Mouse (Mus musculus): ENCODE measurements at regions not wholly inside any gene's neighbourhood (a gene's known extent, or its start where the extent isn't known, plus 50 kb on each side); places are given as distances from the start of the nearest gene placed in this dataset.

DNA sequence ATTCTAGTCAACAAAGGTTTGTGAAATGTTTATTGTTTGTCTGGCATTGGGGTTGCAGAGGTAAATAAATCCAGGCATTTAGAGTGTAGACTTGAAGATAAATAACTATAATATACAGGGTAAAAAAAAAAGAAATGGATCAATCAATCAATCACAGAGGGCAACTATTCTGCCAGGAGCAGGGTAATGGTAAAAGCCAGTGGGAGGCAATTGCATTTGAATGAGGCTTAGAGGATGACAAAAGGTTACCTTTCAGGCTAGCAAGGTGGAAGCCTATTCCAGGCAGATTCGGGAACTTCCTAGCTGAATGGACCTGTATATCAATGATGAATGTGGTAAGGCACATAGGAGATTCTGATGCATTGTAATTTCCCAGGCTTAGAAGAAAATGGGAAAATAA is 557.6 kb downstream of the Cdk5rap2 start:
- TF ChIP-seq CTCF (IDR thresholded peaks at IDR 0.05; ENCODE audit: low read depth, low read length), result no peak
- no peak for TF ChIP-seq POLR2A (IDR thresholded peaks at IDR 0.05; ENCODE audit: extremely low read depth, insufficient read depth, low read length)
